ENCODE assay signal across 19 mouse cellular contexts in genomic region chr5:130212956-130213355, GRCm38 (mm10). TPM values are rescaled to one million over a fixed set of nuclear protein-coding genes. Genes with fewer than 3 reads are reported as not detected.
DNase-seq lines count a peak whose midpoint lies in the region; ATAC-seq and TF ChIP-seq lines count a peak whose summit lies in the region.
"Had no signal": no experiment of that assay in that cellular context is flagged by ENCODE, and none has a peak within 500 bp of the region (broad histone marks: within the 10 kb centered on the region; RNA-seq: fewer than 3 reads in every experiment).

No protein-coding gene starts in this region.

- no peaks in the 10 kb centered on the region for H3K4me1 ChIP-seq in lung, postnatal 0 days (ENCODE audit: insufficient read depth, low read depth, low read length)

- 0 out of 2 replicates have a peak overlapping the region, but pooled peaks have one; percentile 9 for H3K27ac ChIP-seq in lung, postnatal 0 days (ENCODE audit: low read length)

- H3K27me3 ChIP-seq in lung, postnatal 0 days (replicated peaks; ENCODE audit: insufficient read depth, low read length), result no peaks in the 10 kb centered on the region
- H3K27me3 ChIP-seq: CH12.LX, Patski had no signal

- H3K4me2 ChIP-seq in lung, postnatal 0 days (replicated peaks; ENCODE audit: low read depth, low read length), result no peak overlapping the region

- ATAC-seq in lung, postnatal 0 days, result peak; percentile 63
- ATAC-seq: activated CD4-positive, CD25-positive, alpha-beta regulatory T cell, adult 4 months; CD4-positive, CD25-positive, alpha-beta regulatory T cell, adult 4 months; Patski had no signal

- H3K9me3 ChIP-seq in lung, postnatal 0 days (ENCODE audit: low read length), result no peaks in the 10 kb centered on the region
- H3K9me3 ChIP-seq: G1E had no signal

- TF ChIP-seq EP300 in lung, postnatal 0 days (IDR thresholded peaks at IDR 0.05), result no peak

- H3K4me3 ChIP-seq in lung, postnatal 0 days (ENCODE audit: low read depth, low read length), result no peak overlapping the region

- H3K36me3 ChIP-seq in lung, postnatal 0 days (ENCODE audit: insufficient read depth, low read length), result peaks cover 32% of the 10 kb centered on the region

- DNase-seq in lung, postnatal 0 days (ENCODE audit: low spot score), result peak; percentile 63
- no peak for DNase-seq in lung, postnatal 25 days (ENCODE audit: low spot score)
- DNase-seq in lung, postnatal 36 days, result peak; percentile 20
- no peak for DNase-seq in lung, postnatal 10 days
- DNase-seq: adrenal gland, adult 2 months; adrenal gland, adult 8-10 months; adrenal gland, postnatal 10 days; adrenal gland, postnatal 14 days; adrenal gland, postnatal 25 days; adrenal gland, postnatal 36 days; B cell, adult 2 months; cerebellum, adult 11 months; cerebellum, adult 11-12 months; cerebellum, adult 18-20 months had no signal

- WGBS in lung, postnatal 0 days, result 62% methylated on average over 11 of the region's 11 CpGs

- TF ChIP-seq CTCF in lung, postnatal 0 days (IDR thresholded peaks at IDR 0.05), result no peak

- no peak overlapping the region for H3K9ac ChIP-seq in lung, postnatal 0 days (replicated peaks; ENCODE audit: low read depth)

RNA-seq across cellular contexts. Expression of gene Tmem248, which starts 3.9 kb away (rescaled TPM):
- 41.0 and 46.4 TPM in 2 replicates for polyA plus RNA-seq in lung, postnatal 0 days (2015; fragmentation: Nextera tagmentation; extraction: Ambion mirVana)

RNA-seq across cellular contexts. Expression of gene Rabgef1, which starts 41.4 kb away (rescaled TPM):
- 48.4 and 50.5 TPM in 2 replicates for polyA plus RNA-seq in lung, postnatal 0 days (2015; fragmentation: Nextera tagmentation; extraction: Ambion mirVana)

RNA-seq across cellular contexts. Expression of gene Sbds, which starts 42.4 kb away (rescaled TPM):
- polyA plus RNA-seq in lung, postnatal 0 days (2015; fragmentation: Nextera tagmentation; extraction: Ambion mirVana), result 94.8 and 97.5 TPM in 2 replicates

RNA-seq across cellular contexts. Expression of gene Tyw1, which starts 42.5 kb away (rescaled TPM):
- 16.1 and 16.5 TPM in 2 replicates for polyA plus RNA-seq in lung, postnatal 0 days (2015; fragmentation: Nextera tagmentation; extraction: Ambion mirVana)

Comparison
In these comparisons a context has a peak if more than half of its experiments do, and no peak if none do; other contexts are left out.
1. DNase-seq: peak in lung, postnatal 0 days (single experiment) and lung, postnatal 36 days (single experiment); none in lung, postnatal 25 days (single experiment) and lung, postnatal 10 days (single experiment).